Mouse (Mus musculus) granulocyte monocyte progenitor cell, adult 5-6 weeks (primary cell): ENCODE measurements around the gene Rab7b. TPM values are rescaled to one million over a fixed set of nuclear protein-coding genes. Genes with fewer than 3 reads are reported as not detected.

Experiments used
- ATAC-seq: replicated peaks from 2 replicates; pipeline ENCODE4 v1.8.0; 2016; ENCODE audit warnings: mild to moderate bottlenecking, moderate TSS enrichment, inconsistent platforms; ENCODE audit not compliant: poor library complexity, severe bottlenecking
- total RNA-seq, 2 experiments: library from RNA; stranded (forward) in 1 of 2; stranded (reverse) in 1 of 2; fragments of 200-712, 200-1000 nt in 1 of 2; fragments of >200 nt in 1 of 2; fragmentation: Nextera tagmentation in 1 of 2; gene quantifications; 2 replicates each; pipeline ENCODE4 v1.2.3; 2014 to 2017

Gene Rab7b
- total RNA-seq (2014; fragmentation: Nextera tagmentation) (13.4 and 23.6 TPM in 2 replicates), total RNA-seq (2017) (28.4 and 32.8 TPM in 2 replicates)

GRCm38 (mm10) chr1:131688475-131688874 lies at the start of gene Rab7b:
TSS of gene Rab7b (plus strand) at chr1:131688695.
- peak; percentile 67 for ATAC-seq

GRCm38 (mm10) chr1:131640062-131640461 lies 48.4 kb upstream of the Rab7b start:
- no peak for ATAC-seq

- ATAC-seq, result no peak
Observed at GRCm38 (mm10) chr1:131641565-131641964, 46.9 kb upstream of the Rab7b start.

- no peak for ATAC-seq
Observed at GRCm38 (mm10) chr1:131642251-131642650, 46.2 kb upstream of the Rab7b start.

GRCm38 (mm10) chr1:131652670-131653443 lies 35.6 kb upstream of the Rab7b start:
- ATAC-seq, result no peak

- ATAC-seq, result no peak
Observed at GRCm38 (mm10) chr1:131655601-131656000, 32.9 kb upstream of the Rab7b start.

- peak; percentile 85 for ATAC-seq
Observed at GRCm38 (mm10) chr1:131657945-131658354, 30.5 kb upstream of the Rab7b start.

GRCm38 (mm10) chr1:131659512-131660085 lies 28.9 kb upstream of the Rab7b start:
- peak; percentile 65 for ATAC-seq

- ATAC-seq, result no peak
Observed at GRCm38 (mm10) chr1:131660266-131660665, 28.2 kb upstream of the Rab7b start.

GRCm38 (mm10) chr1:131660716-131661472 lies 27.6 kb upstream of the Rab7b start:
- ATAC-seq, result no peak

GRCm38 (mm10) chr1:131661749-131662148 lies 26.7 kb upstream of the Rab7b start:
- no peak for ATAC-seq

GRCm38 (mm10) chr1:131663286-131663995 lies 25.1 kb upstream of the Rab7b start:
- no peak for ATAC-seq

GRCm38 (mm10) chr1:131664136-131664535 lies 24.4 kb upstream of the Rab7b start:
- ATAC-seq, result no peak

- ATAC-seq, result no peak
Observed at GRCm38 (mm10) chr1:131665886-131666285, 22.6 kb upstream of the Rab7b start.

GRCm38 (mm10) chr1:131671113-131671512 lies 17.4 kb upstream of the Rab7b start:
- ATAC-seq, result peak; percentile 68

- ATAC-seq, result peak; percentile 92
Observed at GRCm38 (mm10) chr1:131672361-131672760, 16.1 kb upstream of the Rab7b start.

GRCm38 (mm10) chr1:131679644-131680043 lies 8.9 kb upstream of the Rab7b start:
- ATAC-seq, result peak; percentile 92

- ATAC-seq, result no peak
Observed at GRCm38 (mm10) chr1:131687739-131688138, 756 bp upstream of the Rab7b start.

GRCm38 (mm10) chr1:131689016-131689415 lies 521 bp downstream of the Rab7b start:
- ATAC-seq, result no peak

- ATAC-seq, result no peak
Observed at GRCm38 (mm10) chr1:131689899-131690298, 1.4 kb downstream of the Rab7b start.
